Mouse (Mus musculus): Measurements from ENCODE around the gene Actl11.
A peak's percentile ranks its signal among the peaks of the same experiment; 100 is the strongest.

Gene Actl11

DNA sequence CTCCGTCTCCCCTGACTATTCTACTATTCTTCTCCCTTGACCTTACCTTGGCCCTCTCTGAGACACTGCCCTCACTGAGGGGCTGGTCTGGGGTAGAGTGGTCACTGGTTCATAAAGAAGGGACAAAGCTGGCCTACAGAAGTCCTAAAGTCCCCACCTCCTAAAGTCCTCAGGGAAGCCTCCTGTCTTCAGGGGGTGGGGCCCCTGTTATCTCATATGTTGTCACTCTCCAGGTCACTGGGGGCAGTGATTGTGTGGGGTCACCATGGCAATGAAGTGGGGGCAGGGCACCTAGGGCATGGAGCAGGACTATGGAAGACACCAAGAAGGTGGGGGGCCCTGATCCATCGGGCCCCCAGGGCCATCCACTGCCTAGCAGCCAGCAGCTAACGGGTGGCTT lies at the start of gene Actl11:
Actl11 (plus strand) TSS at position 301 of the 400 bp plus-strand sequence.
- DNase-seq (ENCODE audit: low spot score) = no peak

DNA sequence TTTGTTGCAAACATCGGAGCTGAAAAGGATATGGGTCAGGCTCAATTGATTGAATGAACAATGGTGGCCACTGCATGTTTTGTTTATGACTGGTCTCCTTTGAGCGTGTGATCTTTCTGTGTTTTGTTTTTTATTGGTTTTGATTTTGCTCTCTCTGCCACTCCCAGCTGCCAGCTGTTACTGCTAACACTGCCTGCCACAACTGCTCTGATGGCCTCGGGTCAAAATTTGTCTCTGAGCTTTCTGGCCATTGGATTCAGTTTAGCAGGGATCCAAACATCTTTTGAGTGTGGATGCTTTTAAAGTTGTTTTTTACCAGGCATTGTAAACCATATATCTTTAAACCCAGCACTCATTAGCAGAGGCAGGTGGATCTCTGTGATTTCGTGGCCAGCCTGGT lies 47.9 kb upstream of the Actl11 start:
- no peak for DNase-seq (ENCODE audit: low spot score)

DNA sequence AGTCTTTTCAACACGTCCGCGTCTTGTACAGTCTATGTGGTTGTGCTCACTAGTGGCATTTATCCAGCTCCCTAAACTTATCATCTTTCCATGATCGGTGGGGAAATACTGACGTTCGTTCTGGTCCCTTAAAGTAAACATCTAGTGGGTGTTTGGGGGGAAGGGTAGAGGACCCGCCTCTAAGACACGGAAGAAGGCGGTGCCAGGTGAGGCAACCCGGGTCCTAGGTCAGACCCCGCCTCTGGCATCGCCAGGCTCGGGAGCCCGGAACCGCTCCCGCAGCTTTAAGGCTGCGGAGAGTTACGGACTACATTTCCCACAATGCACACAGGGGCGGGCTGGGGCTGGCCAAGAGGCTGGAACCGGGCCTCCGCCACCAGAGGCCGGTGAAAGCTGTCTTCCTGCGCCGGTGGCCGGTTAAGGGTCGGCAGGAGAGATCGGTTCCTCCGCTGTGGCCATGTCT lies 40.4 kb upstream of the Actl11 start, which contains the start of gene Mon1a:
Mon1a (plus strand) TSS at position 348 of the 463 bp plus-strand sequence.
- peak; percentile 91 for DNase-seq (ENCODE audit: low spot score)

DNA sequence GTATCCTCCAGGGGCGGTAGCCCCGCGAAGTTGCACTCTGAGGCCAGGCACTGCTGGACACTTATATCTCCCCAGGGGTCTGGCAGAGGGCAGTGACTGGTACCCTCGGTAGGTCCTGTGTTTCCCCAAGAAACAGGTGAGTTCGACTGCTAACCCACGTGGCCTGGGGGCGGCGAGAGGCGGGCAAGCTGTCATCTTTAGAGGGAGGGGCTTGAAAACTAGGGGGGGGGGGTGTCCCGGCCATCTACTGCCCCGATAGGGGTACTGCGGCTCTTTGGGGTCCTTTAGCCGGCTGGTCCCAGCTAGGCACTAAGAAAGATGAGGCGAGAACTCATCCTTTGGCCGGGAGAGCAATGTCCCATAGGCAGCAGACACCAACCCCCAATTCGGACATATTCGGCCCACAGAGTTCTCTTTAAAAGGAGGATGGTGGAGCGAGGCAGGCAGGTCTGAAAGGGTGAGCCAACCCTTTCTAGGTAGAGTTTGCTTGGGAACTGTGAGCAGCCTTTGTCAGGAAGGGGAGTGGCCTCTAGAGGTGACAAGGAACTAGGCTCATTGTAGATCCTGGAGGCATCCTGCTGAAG lies 39.9 kb upstream of the Actl11 start:
- DNase-seq (ENCODE audit: low spot score) = no peak

DNA sequence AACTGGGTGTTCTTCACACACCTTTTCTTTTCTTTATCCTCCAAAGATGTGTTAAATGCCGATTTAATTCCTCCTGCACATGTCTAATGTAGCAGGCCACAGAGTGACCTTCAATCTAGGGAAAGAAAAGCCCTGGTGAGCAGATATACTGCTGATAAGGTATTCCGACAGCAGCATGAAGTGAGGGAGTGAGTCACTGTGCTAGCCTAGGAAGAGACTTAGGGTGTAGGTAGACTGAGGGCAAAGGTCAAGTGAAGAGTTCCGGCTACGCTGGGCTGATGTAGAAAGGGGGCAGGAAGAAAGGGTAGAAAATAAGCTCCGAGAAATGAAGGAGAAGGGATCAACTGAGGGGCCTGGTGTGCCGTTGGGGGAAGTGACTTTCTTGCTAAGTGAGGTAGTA lies 38.0 kb upstream of the Actl11 start:
- DNase-seq (ENCODE audit: low spot score) = no peak

DNA sequence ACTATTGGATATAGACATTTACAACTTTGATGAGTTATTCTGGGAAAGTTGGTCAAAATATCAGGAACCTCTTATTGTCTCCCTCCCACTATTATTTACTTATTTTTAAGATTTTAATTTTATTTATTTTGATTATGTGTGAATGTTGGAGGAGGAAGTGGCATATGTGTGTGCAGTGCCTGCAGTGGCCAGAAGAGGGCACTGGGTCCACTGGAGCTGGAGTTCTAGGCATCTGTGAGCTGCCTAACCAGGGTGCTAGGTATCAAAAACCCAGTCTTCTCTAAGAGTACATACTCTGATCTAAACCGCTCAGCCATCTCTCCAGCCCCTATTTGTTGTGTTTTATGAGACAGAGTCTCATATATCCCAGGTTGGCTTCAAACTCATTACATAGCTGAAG lies 37.2 kb upstream of the Actl11 start:
- DNase-seq (ENCODE audit: low spot score) = no peak

DNA sequence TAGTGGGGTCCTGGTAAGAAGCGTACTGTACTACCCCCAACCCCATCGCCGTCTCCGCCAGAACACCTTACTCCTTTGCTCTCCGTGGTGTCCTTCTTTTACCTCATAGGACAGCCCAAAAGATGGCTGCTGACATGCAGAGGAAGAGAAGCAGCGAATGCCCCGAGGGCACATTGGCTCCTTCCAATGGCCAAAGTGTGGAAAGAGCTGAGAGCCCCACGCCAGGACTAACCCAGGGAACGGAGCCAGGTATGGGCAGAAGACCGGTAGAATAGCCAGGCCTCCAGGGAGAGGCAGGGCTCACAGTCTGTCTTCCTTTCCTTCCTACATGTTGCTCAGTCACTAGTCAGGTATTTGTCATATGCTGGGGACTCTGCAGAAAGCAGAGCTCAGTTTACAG lies 29.7 kb upstream of the Actl11 start:
- DNase-seq (ENCODE audit: low spot score) = no peak

DNA sequence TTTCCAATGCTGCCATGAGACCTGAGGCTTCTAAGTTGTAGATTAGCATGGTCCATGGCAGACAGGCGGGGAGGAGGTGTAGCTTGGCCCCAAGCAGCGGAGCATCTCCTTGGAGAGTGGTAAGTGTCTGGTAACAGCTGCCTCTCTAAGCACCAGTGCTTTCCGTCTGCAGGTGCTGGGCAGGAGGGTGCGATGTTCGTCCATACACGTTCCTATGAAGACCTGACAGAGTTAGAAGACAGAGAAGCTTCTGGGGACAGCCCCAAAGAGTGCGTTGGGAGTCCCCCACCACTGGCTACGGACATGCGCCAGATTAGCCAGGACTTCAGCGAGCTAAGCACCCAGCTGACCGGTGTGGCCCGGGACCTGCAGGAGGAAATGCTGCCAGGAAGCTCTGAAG lies 28.4 kb upstream of the Actl11 start:
- DNase-seq (ENCODE audit: low spot score) = no peak

DNA sequence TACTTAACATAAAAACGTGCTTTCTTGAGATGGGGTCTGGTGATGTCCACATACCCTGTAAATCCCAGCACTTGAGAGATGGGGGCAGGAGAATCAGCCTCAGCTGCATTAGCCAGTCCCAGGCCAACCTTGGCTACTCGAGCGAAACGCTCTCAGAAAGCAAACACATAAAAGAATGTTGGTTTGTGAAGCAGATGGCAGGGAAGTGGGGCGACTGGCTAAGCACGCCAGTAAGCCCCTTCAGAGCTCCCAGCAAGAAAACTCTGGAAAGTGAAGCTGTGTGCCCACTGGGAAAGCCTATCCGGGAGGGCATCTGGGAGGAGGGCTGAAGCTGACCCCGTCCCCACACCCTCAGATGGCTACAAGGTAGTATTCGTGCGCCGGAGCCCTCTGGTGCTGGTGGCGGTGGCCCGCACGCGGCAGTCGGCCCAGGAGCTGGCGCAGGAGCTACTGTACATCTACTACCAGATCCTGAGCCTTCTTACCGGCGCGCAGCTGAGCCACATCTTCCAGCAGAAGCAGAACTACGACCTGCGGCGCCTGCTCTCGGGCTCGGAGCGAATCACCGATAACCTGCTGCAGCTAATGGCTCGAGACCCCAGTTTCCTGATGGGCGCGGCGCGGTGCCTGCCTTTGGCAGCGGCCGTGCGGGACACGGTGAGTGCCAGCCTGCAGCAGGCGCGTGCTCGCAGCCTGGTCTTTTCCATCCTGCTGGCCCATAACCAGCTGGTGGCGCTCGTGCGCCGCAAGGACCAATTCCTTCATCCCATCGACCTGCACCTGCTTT lies 27.2 kb upstream of the Actl11 start:
- no peak for DNase-seq (ENCODE audit: low spot score)

DNA sequence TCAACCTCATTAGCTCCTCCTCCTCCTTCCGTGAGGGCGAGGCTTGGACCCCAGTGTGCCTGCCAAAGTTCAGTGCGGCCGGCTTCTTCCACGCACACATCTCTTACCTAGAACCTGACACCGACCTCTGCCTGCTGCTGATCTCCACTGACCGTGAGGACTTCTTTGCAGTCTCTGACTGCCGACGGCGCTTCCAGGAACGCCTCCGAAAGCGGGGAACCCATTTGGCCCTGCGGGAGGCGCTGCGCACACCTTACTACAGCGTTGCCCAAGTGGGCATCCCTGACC lies 26.7 kb upstream of the Actl11 start:
- no peak for DNase-seq (ENCODE audit: low spot score)

DNA sequence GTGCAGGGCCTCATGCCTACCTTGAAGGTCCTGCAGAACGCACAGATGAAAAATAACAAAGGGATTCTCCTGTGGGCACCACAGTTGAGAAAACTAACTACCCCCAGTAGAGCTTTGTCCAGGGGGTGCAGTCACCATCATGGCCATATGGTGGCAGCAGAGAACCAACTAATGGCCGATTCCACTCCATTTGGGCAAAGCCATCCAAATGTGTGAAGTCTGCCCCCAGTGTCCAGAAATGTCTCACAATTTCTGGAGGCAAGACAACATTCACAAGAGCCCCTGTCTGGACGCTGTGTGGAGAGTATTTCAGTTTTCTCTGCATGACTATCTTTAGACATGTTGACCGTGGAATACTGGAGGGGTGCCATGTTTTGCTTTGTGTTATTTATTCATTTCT lies 23.5 kb upstream of the Actl11 start:
- peak; percentile 65 for DNase-seq (ENCODE audit: low spot score)

DNA sequence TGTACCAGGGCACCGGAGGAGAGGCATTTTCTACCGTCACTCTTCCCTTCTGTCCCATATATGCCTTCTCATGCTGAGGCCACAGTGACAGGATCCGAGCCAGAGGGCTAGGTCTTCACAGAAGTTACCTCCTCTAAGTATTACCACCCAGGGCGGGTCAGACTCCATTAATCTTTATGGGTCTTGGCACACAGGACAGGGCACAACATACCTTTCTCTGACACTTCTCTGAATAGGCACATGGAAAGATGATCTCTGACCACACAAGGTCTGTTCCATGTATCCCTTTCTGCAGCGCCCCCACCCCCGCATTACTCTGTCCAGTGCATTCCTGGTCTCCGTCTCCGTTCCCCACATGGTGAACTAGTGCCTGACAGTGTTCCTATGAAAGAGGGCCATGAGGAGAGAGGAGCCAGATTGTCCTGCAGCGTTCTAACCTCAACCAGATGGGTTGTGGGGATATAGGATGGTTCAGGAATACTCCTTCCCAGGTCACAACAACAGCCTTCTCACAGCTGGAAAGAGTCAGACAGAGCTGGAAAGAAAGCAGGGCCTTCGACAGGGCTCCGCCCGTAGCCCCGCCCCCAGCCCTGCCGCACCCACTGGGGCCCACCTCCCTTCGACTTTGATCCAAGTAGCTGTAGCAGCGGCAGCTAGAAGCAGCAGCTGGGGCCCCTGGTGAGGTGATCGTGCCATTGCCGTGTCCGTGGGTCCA lies 21.9 kb upstream of the Actl11 start, which contains the start of gene Mst1r:
Mst1r (plus strand) TSS at position 622 of the 715 bp plus-strand sequence.
- DNase-seq (ENCODE audit: low spot score) = peak; percentile 69

DNA sequence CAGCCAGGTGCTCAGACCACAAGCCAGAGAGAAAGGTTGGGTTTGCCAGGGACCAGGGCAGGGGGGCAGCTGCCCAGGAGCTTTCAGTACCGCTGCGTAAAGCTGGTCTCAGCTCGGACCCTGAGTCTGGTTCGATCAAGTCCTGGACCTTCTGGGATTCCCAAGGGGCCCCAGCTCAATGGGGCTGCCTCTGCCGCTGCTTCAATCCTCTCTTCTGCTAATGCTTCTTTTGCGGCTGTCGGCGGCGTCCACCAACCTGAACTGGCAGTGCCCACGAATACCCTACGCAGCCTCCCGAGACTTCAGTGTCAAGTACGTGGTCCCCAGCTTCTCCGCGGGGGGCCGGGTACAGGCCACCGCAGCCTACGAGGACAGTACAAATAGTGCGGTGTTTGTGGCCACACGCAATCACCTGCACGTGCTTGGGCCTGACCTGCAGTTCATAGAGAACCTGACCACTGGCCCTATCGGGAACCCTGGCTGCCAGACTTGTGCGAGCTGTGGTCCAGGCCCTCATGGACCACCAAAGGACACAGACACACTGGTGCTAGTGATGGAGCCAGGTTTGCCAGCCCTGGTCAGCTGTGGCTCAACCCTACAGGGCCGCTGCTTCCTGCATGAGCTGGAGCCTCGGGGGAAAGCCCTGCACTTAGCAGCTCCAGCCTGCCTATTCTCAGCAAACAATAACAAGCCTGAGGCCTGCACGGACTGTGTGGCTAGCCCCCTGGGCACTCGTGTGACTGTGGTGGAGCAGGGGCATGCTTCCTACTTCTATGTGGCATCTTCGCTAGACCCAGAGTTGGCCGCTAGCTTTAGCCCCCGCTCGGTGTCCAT lies 21.1 kb upstream of the Actl11 start:
- no peak for DNase-seq (ENCODE audit: low spot score)

DNA sequence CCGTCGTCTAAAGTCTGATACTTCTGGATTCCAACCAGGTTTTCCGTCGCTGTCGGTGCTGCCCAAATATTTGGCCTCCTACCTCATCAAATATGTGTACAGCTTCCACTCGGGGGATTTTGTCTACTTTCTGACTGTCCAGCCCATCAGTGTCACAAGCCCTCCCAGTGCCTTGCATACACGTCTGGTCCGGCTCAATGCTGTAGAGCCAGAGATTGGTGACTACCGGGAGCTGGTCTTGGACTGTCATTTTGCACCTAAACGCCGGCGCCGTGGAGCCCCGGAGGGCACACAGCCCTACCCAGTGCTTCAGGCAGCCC lies 20.5 kb upstream of the Actl11 start:
- no peak for DNase-seq (ENCODE audit: low spot score)

DNA sequence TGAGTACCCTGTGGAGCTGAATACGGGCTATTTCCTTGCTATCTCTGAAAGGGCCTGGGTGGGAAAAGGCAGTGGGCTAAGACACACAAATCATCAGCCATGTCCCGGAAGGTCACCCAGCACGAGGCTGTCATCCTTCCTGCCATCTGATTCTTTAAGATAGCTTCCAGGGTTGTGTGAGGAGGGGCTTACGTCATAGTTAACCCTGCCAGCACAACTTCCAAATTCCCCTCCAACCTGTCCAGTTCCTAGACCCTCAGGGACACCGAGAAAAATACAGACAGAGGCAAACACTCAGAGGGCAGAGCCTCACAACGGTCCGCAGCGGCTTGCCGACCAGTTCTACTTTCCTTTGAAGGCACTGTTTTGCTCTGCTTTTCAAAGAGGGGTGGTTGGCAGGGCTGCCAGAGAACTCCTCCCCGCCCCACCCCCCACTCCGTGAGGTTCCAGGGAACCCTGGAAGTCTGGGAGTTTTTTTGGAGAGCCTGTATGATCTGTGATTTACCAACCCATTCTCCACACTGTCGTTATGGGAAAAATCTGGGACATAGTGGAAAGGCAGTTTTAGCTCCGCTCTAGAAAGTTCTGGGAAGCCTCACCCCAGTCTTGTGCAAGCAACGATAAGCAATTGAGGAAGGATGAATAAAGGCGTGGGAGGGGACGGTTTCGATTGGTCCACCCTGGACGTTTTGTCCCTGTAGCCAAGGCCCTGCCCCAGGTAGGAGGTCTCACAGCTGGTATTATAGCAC lies 19.7 kb upstream of the Actl11 start:
- DNase-seq (ENCODE audit: low spot score) = no peak

DNA sequence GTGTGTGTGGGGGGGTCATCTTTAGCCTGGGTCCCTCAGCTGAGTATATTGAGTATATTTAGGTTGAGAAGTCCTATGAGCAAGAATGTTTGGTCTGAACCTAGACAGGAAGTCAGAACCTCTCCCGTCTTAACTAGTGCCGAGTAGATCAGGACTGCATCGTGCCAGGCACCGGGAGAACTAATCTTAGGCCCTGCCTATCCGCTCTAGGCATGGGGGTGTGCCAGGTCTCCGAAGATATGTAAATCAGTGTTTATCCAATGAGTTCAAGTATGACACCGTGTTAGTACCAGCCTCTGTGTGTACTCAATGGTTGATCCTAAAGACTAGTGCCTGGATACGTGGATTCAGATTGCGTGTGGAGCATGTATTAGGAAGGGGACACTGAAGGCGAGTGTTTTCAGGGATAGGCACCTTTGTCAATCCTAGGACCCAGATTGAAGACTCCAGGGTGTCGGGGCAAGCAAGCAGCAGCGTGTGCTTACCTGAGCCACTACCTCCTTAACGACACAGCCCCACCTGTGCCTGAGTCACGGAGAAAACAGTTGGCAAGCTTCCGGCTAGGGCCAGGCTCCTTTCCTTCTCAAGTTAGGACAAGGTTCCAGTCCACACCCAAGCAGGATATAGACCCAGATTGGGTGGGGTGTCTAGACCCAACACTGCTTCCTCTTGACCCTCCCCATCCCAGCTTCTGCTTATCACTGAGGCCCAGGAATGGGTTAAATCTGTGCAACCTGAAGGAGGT lies 18.1 kb upstream of the Actl11 start:
- no peak for DNase-seq (ENCODE audit: low spot score)

DNA sequence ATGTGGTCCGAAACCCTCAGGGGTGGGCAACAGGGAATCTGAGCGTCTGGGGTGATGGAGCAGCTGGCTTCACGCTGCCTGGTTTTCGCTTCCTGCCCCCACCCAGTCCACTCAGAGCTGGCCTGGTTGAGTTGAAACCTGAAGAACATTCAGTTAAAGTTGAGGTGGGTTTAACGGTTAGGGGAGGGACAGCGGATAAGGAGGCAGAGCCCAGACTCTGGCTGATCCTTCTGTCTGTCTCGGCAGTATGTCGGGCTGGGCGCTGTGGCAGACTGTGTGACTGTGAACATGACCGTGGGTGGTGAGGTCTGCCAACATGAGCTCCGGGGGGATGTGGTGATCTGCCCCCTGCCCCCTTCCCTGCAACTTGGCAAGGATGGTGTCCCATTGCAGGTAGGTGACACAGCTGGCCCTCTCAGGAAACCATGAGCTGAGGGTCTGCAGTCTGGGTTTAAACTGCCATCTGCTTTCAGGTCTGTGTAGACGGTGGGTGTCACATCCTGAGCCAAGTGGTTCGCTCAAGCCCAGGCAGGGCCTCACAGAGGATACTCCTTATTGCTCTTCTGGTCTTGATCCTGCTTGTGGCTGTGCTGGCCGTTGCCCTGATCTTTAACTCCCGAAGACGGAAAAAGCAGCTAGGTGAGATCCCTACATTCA lies 13.4 kb upstream of the Actl11 start:
- DNase-seq (ENCODE audit: low spot score) = no peak

DNA sequence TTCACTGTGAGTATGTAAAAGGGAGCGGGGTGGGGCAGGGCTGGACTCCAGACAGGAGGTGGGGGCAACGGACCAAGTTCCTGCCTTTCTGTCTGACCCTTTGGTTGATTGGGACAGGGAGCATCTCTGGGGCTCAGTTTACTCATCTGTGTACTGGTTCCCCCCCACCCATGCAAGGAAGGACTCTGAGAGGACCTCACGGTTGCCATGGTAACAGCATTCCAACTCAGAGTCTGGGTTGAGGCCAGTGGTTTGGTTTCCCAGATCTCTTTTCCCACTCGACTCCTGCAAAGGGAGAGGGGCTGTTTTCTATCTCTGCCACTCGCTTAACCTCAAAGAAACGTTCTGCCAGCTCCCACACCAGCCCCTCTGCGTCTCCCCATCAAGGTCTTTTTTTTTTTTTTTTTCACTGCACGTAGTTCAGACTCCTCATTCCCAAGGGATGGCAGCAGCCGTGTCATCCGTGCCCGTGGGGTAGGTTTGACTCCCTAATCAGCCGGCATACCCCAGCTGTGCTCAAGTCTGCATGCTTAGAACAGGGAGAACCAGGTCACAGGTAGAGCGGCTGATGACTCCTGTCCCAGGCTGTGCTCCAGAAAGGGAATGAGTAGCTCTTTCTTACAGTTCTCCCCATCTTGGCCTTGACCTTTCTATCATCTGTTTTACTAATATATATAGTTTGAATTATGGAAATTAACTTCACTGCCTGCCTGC lies 10.2 kb upstream of the Actl11 start:
- DNase-seq (ENCODE audit: low spot score) = no peak

DNA sequence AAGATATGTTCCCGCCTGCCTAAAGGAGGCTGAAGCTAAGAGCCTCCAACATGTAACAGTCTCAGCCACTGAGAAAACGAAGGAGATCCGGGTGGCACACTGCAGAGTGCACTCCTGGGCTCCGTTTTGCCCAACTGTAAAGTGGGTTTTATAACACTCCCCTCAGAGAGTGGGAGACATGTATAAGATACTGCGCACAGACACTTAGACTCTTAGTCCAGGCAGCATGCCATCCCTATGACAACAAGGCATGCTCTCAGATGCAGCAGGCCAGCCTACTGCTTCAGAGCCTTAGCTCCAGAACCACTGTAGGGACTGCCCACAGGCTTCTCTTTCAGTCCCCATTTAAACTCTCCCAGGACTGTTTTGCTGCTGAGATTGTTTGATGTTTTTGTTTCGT lies 9.4 kb upstream of the Actl11 start:
- no peak for DNase-seq (ENCODE audit: low spot score)

DNA sequence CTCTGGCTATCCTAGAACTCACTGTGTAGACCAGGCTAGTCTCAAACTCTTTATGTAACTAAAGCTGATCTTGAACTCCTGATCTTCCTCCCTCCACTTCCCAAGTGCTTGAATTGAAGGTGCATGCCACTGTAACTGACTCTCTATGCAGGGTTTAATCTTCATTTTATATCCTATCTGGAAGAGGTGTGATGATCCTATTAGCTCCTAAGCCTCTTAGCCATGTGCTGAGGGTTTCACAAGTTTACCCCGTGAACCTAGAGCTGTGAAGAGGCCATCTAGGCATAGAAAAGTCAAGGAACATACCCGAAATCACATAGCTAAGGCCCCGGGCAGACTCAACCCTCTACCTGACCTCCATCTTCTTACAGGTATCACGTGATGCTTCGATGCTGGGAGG lies 8.8 kb upstream of the Actl11 start:
- no peak for DNase-seq (ENCODE audit: low spot score)
